Mouse (Mus musculus) neutrophil, adult 59 days (primary cell): ENCODE data around the gene Gm3095. TPM values are rescaled to one million over a fixed set of nuclear protein-coding genes. Genes with fewer than 3 reads are reported as not detected.

Source experiments
- total RNA-seq, 2 experiments: library from RNA; stranded (reverse); gene quantifications; 1 replicate in 1 of 2; 2 replicates in 1 of 2; pipeline ENCODE4 v1.2.4; 2023

Gene Gm3095
- total RNA-seq, result not detected

DNA sequence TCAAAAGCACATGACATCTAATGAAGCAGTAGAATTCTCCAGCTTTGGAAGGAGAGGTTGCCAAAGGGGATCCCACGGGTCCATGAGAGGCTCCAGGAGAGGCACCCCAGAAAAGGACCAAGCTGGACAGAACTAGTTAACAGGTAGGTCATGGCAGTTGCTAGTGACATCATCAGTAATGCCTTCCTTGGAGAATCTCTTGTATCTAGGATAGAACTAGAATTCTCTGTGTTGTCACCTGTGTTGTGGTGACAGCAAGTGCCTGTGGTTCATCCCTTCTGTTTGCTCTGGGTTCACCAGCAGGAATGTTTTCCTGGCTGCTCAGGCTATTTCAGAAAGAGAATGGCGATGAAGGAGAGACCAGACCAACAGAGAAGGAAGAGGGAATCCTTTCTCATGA is at the start of gene Gm3095:
Gene Gm3095 (plus strand): TSS at position 301 of the 400 bp plus-strand sequence.

GRCm38 (mm10) chr14:3931456-3931855 is 31.9 kb upstream of the Gm3095 start, which contains the start of gene Gm3029:
Gene Gm3029 (plus strand): TSS chr14:3931756.

DNA sequence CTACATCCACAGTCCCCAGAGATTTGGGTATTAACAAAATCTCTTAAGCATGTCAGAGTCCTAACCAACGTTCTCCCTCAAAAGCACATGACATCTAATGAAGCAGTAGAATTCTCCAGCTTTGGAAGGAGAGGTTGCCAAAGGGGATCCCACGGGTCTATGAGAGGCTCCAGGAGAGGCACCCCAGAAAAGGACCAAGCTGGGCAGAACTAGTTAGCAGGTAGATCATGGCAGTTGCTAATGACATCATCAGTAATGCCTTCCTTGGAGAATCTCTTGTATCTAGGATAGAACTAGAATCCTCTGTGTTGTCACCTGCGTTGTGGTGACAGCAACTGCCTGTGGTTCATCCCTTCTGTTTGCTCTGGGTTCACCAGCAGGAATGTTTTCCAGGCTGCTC is 34.7 kb downstream of the Gm3095 start, which contains the start of gene Gm3099:
Gene Gm3099 (plus strand): TSS at position 301 of the 400 bp plus-strand sequence.

Other genes starting within 250 kb of the Gm3095 start
- gene Gm3002, start 153.5 kb upstream of the Gm3095 start, total RNA-seq, result not detected
- gene Gm3033, start 117.3 kb upstream of the Gm3095 start, total RNA-seq, result not detected
- not detected for gene Gm2916, start 79.4 kb upstream of the Gm3095 start, total RNA-seq
- not detected for gene Gm3029, start 31.8 kb upstream of the Gm3095 start, total RNA-seq
- gene Gm3099, start 34.8 kb downstream of the Gm3095 start, total RNA-seq, result not detected
- not detected for gene Gm5796, start 60.4 kb downstream of the Gm3095 start, total RNA-seq
- not detected for gene Gm3115, start 120.6 kb downstream of the Gm3095 start, total RNA-seq
- not detected for gene Gm8108, start 147.0 kb downstream of the Gm3095 start, total RNA-seq
- gene Gm3127, start 201.5 kb downstream of the Gm3095 start, total RNA-seq, result not detected
- not detected for gene Gm2974, start 219.0 kb downstream of the Gm3095 start, total RNA-seq